Mouse (Mus musculus) midbrain, embryonic 15.5 days (tissue): ENCODE data around the gene Zcwpw1. TPM values are rescaled to one million over a fixed set of nuclear protein-coding genes. Genes with fewer than 3 reads are reported as not detected.
"Not testable (repeated sequence)": the region's sequence is repeated elsewhere in the genome, so short reads cannot be mapped to it uniquely, and the experiment has no call there.

Experiments used
- ATAC-seq: fragments of 200-750 bp; cut with Nextera tagmentation; replicated peaks from 2 replicates; pipeline ENCODE4 v1.8.0; 2017; ENCODE audit warnings: moderate TSS enrichment
- H3K27ac ChIP-seq: fragments of 300-500 bp; sonication (generic); 2 replicates; pipeline ENCODE4 v1.5.1; 2015; ENCODE audit warnings: mild to moderate bottlenecking, inconsistent platforms
- H3K27me3 ChIP-seq: fragments of 300-500 bp; sonication (generic); replicated peaks from 2 replicates; pipeline ENCODE4 v1.6.1; 2015; ENCODE audit warnings: inconsistent platforms
- H3K36me3 ChIP-seq: fragments of 300-500 bp; sonication (generic); replicated peaks from 2 replicates; pipeline ENCODE4 v1.6.1; 2015; ENCODE audit warnings: inconsistent platforms
- H3K4me1 ChIP-seq: fragments of 300-500 bp; sonication (generic); 2 replicates; pipeline ENCODE4 v1.6.1; 2015; ENCODE audit warnings: inconsistent platforms
- H3K4me2 ChIP-seq: fragments of 300-500 bp; sonication (generic); 2 replicates; pipeline ENCODE4 v1.6.1; 2015; ENCODE audit warnings: inconsistent platforms, mild to moderate bottlenecking, moderate library complexity
- H3K4me3 ChIP-seq: fragments of 300-500 bp; sonication (generic); 2 replicates; pipeline ENCODE4 v1.5.1; 2015; ENCODE audit warnings: mild to moderate bottlenecking, inconsistent platforms
- H3K9ac ChIP-seq: fragments of 300-500 bp; sonication (generic); 2 replicates; pipeline ENCODE4 v1.6.1; 2015; ENCODE audit warnings: mild to moderate bottlenecking, inconsistent platforms
- H3K9me3 ChIP-seq: fragments of 300-500 bp; sonication (generic); 2 replicates; pipeline ENCODE4 v1.6.1; 2016; ENCODE audit warnings: inconsistent platforms
- WGBS: fragments of 180-500 bp; shearing (Covaris S2); methylation state at CpG from one replicate; pipeline ENCODE4 v1.1.7; 2015; ENCODE audit warnings: mixed read lengths; 5-methylcytosine and 5-hydroxymethylcytosine counted together
- polyA plus RNA-seq: library from polyadenylated mRNA; unstranded; fragments of >200 nt; fragmentation: Nextera tagmentation; extraction: Ambion mirVana; gene quantifications from 2 replicates; pipeline ENCODE4 v1.2.1, GENCODE M21; 2015

Gene Zcwpw1
- polyA plus RNA-seq, 1 experiment from 2014 or later, result 11.9 TPM

GRCm38 (mm10) chr5:137830238-137830637, 42.6 kb downstream of the Zcwpw1 start:
- H3K36me3 ChIP-seq, result no peaks in the 10 kb centered on the region
- WGBS, result 82% methylated on average over 7 of the region's 7 CpGs
- no peaks in the 10 kb centered on the region for H3K9me3 ChIP-seq
- H3K27me3 ChIP-seq, result no peaks in the 10 kb centered on the region
- no peak overlapping the region for H3K27ac ChIP-seq
- H3K9ac ChIP-seq, result no peak overlapping the region
- no peaks in the 10 kb centered on the region for H3K4me1 ChIP-seq
- H3K4me2 ChIP-seq, result no peak overlapping the region
- no peak overlapping the region for H3K4me3 ChIP-seq
- ATAC-seq, result no peak

- Histone ChIP-seq H3K27ac (no peak overlapping the region), H3K9ac (no peak overlapping the region), H3K4me1 (no peaks in the 10 kb centered on the region), H3K4me3 (no peak overlapping the region), H3K9me3 (no peaks in the 10 kb centered on the region), H3K4me2 (no peak overlapping the region), H3K27me3 (no peaks in the 10 kb centered on the region), H3K36me3 (no peaks in the 10 kb centered on the region)
- 93% methylated on average over 4 of the region's 4 CpGs for whole genome bisulfite sequencing
- ATAC-seq, result no peak
Observed at GRCm38 (mm10) chr5:137831106-137831505, 43.5 kb downstream of the Zcwpw1 start.

GRCm38 (mm10) chr5:137831506-137831905, 43.9 kb downstream of the Zcwpw1 start:
- no peak overlapping the region for H3K9ac ChIP-seq
- H3K27ac ChIP-seq, result no peak overlapping the region
- H3K4me2 ChIP-seq, result no peak overlapping the region
- H3K4me3 ChIP-seq, result no peak overlapping the region
- WGBS, result 77% methylated on average over 6 of the region's 6 CpGs
- no peak for ATAC-seq
- no peaks in the 10 kb centered on the region for H3K9me3 ChIP-seq
- H3K4me1 ChIP-seq, result no peaks in the 10 kb centered on the region
- H3K36me3 ChIP-seq, result no peaks in the 10 kb centered on the region
- no peaks in the 10 kb centered on the region for H3K27me3 ChIP-seq

GRCm38 (mm10) chr5:137833500-137833899, 45.9 kb downstream of the Zcwpw1 start:
- Histone ChIP-seq H3K27me3 (no peaks in the 10 kb centered on the region), H3K9me3 (no peaks in the 10 kb centered on the region), H3K4me3 (no peak overlapping the region), H3K27ac (no peak overlapping the region), H3K4me1 (no peaks in the 10 kb centered on the region), H3K4me2 (no peak overlapping the region), H3K9ac (no peak overlapping the region), H3K36me3 (no peaks in the 10 kb centered on the region)
- WGBS, result 63% methylated on average over 4 of the region's 4 CpGs
- ATAC-seq, result no peak

DNA sequence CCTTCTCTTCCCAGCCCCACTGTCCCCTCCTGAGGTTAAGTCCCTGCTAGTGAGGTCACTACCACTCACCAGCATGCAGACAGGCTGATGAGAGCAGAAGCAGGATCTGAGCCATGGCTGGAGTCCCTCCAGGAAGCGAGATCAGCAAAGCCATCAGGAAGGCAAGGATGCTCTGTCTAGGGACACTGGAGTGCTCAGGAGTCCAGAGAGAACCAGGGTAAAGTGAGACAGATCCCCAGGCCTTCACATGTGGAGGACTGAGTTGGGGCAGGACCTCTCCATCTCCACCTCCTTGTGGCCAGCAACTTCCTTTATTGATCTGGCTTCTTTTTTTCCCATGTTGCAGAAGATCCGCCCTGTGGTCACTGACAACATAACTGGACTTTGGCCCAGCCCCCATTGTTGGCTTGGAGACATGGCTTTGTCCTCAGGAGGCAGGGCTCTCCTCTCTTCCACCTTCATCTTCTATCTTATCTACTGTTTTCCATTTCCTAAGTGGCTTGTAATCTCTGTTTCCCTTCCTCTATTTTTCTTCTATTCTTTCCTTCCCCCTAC, 48.4 kb downstream of the Zcwpw1 start, which contains the start of gene Pilra:
TSS of gene Pilra (minus strand) at position 316 of the 555 bp plus-strand sequence.
- not testable (repeated sequence) for H3K4me3 ChIP-seq, H3K9ac ChIP-seq, H3K4me1 ChIP-seq, H3K36me3 ChIP-seq, H3K9me3 ChIP-seq, H3K27me3 ChIP-seq, ATAC-seq, H3K27ac ChIP-seq, H3K4me2 ChIP-seq
- 59% methylated on average over 2 of the region's 2 CpGs for WGBS

DNA sequence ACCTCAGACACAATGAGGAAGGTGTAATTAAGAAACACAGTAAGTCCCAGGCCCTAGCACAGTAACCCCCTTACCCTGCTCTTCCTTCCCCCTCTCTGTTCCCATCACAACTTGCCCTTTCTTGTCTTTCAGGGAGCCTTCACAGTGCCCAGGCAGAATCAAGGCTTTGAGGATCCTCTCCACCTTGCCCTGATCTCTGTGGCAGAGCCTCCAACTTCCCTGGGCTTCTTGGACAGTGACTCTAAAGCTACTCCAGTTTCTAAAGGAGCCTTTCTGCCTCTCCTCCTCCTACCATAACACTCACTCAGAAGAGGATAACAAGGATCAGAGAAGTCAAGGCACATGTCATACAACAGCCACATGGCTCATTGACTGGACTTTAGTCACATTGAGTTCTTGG, 49.0 kb downstream of the Zcwpw1 start:
- Histone ChIP-seq H3K36me3 (no peaks in the 10 kb centered on the region), H3K9ac (no peak overlapping the region), H3K9me3 (no peaks in the 10 kb centered on the region), H3K4me2 (no peak overlapping the region), H3K4me3 (no peak overlapping the region), H3K4me1 (no peaks in the 10 kb centered on the region), H3K27me3 (no peaks in the 10 kb centered on the region), H3K27ac (no peak overlapping the region)
- ATAC-seq, result no peak

- not testable (repeated sequence) for H3K27me3 ChIP-seq, H3K4me1 ChIP-seq, H3K36me3 ChIP-seq, H3K4me3 ChIP-seq, H3K4me2 ChIP-seq, ATAC-seq, H3K9me3 ChIP-seq, H3K27ac ChIP-seq, H3K9ac ChIP-seq
Observed at GRCm38 (mm10) chr5:137837110-137837509, 49.5 kb downstream of the Zcwpw1 start.

- not testable (repeated sequence) for H3K27ac ChIP-seq, H3K9me3 ChIP-seq, H3K4me2 ChIP-seq, H3K4me3 ChIP-seq, ATAC-seq, H3K36me3 ChIP-seq, H3K27me3 ChIP-seq, H3K9ac ChIP-seq, H3K4me1 ChIP-seq
- WGBS, result 90% methylated on average over 1 of the region's 1 CpGs
Observed at GRCm38 (mm10) chr5:137850313-137850712, 62.7 kb downstream of the Zcwpw1 start.

GRCm38 (mm10) chr5:137854907-137855306, 67.3 kb downstream of the Zcwpw1 start:
- not testable (repeated sequence) for H3K36me3 ChIP-seq, ATAC-seq, H3K27me3 ChIP-seq, H3K4me1 ChIP-seq, H3K9ac ChIP-seq, H3K4me3 ChIP-seq, H3K4me2 ChIP-seq, H3K9me3 ChIP-seq, H3K27ac ChIP-seq
- WGBS, result 93% methylated on average over 3 of the region's 3 CpGs

- H3K4me2 ChIP-seq, H3K27me3 ChIP-seq, ATAC-seq, H3K4me3 ChIP-seq, H3K4me1 ChIP-seq, H3K36me3 ChIP-seq, H3K9me3 ChIP-seq, H3K27ac ChIP-seq, H3K9ac ChIP-seq: not testable (repeated sequence)
- 71% methylated on average over 5 of the region's 5 CpGs for WGBS
Observed at GRCm38 (mm10) chr5:137856870-137857269, 69.3 kb downstream of the Zcwpw1 start.

DNA sequence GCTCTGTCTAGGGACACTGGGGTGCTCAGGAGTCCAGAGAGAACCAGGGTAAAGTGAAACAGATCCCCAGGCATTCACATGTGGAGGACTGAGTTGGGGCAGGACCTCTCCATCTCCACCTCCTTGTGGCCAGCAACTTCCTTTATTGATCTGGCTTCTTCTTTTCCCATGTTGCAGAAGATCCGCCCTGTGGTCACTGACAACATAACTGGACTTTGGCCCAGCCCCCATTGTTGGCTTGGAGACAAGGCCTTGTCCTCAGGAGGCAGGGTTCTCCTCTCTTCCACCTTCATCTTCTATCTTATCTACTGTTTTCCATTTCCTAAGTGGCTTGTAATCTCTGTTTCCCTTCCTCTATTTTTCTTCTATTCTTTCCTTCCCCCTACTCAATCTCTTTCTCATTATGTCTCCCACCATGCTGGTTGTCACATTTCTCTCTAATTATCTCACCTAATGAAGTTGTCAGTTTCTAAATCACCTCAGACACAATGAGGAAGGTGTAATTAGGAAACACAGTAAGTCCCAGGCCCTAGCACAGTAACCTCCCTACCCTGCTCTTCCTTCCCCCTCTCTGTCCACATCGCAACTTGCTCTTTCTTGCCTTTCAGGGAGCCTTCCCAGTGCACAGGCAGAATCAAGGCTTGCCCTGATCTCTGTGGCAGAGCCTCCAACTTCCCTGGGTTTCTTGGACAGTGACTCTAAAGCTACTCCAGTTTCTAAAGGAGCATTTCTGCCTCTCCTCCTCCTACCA, 70.5 kb downstream of the Zcwpw1 start, which contains the start of gene Pilrb1:
TSS of gene Pilrb1 (minus strand) at position 147 of the 751 bp plus-strand sequence.
- WGBS, result 76% methylated on average over 2 of the region's 2 CpGs
- not testable (repeated sequence) for H3K27me3 ChIP-seq, H3K9me3 ChIP-seq, H3K4me1 ChIP-seq, H3K9ac ChIP-seq, H3K27ac ChIP-seq, H3K36me3 ChIP-seq, ATAC-seq, H3K4me2 ChIP-seq, H3K4me3 ChIP-seq

DNA sequence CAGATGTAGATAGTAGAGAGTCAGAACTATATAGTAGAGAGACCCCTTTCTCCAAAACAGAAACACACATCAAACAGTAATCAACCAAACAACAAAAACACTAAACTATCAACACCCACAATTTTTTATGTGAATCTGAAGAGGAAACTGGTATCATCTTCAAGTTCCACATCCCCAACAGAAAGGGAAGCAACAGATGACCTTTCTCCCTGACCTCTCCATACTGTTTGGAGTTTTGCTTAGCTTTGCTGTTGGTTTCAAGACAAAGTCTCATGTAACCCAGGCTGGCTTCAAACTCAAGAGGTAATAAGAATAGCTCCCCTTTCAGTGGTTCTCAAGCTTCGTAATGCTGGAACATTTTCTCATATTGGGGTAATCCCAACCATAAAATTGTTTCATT, 76.4 kb downstream of the Zcwpw1 start:
- WGBS, result 94% methylated on average over 1 of the region's 1 CpGs
- not testable (repeated sequence) for H3K4me1 ChIP-seq, H3K36me3 ChIP-seq, H3K27ac ChIP-seq, H3K4me2 ChIP-seq, H3K4me3 ChIP-seq, H3K9ac ChIP-seq, H3K9me3 ChIP-seq, ATAC-seq, H3K27me3 ChIP-seq

- 89% methylated on average over 2 of the region's 2 CpGs for WGBS
- H3K4me3 ChIP-seq, H3K27me3 ChIP-seq, H3K4me1 ChIP-seq, ATAC-seq, H3K4me2 ChIP-seq, H3K27ac ChIP-seq, H3K9ac ChIP-seq, H3K36me3 ChIP-seq, H3K9me3 ChIP-seq: not testable (repeated sequence)
Observed at GRCm38 (mm10) chr5:137868600-137868999, 81.0 kb downstream of the Zcwpw1 start.
